Mouse (Mus musculus) myocyte (in vitro differentiated cells): ENCODE data around the gene Cdrt4.

Experiments
- E2F4 ChIP-seq: IDR thresholded peaks from one replicate; pipeline ENCODE4 v1.6.1; 2011; ENCODE audit warnings: mild to moderate bottlenecking, control low read depth, moderate library complexity; ENCODE audit not compliant: insufficient read depth
- MAX ChIP-seq: IDR thresholded peaks from one replicate; pipeline ENCODE4 v1.6.1; 2011; ENCODE audit warnings: low read depth, mild to moderate bottlenecking, control low read depth
- TCF12 ChIP-seq: IDR thresholded peaks from one replicate; pipeline ENCODE4 v1.6.1; 2011; ENCODE audit warnings: mild to moderate bottlenecking, control low read depth; ENCODE audit not compliant: poor library complexity, insufficient read depth, severe bottlenecking

- TF ChIP-seq E2F4: no peak
- no peak for TF ChIP-seq TCF12
- TF ChIP-seq MAX: no peak
Measured at GRCm38 (mm10) chr11:62938921-62939320, 12.1 kb upstream of the Cdrt4 start.
